Mouse (Mus musculus): ENCODE results near the gene Rnf6. TPM values are rescaled to one million over a fixed set of nuclear protein-coding genes. Genes with fewer than 3 reads are reported as not detected.

Gene Rnf6
- polyA plus RNA-seq, 1 experiment = 27.6 TPM

GRCm38 (mm10) chr5:146250369-146251075, 29.2 kb upstream of the Rnf6 start:
- H3K27ac ChIP-seq (ENCODE audit: control insufficient read depth, insufficient read depth, low read depth, low read length) = peak overlapping the region; percentile 6; the same call in 1 of the 2 replicates
- H3K4me3 ChIP-seq (ENCODE audit: control insufficient read depth, low read depth, low read length) = no peak overlapping the region
- H3K36me3 ChIP-seq (ENCODE audit: control insufficient read depth, insufficient read depth, low read length) = no peaks in the 10 kb centered on the region
- H3K4me1 ChIP-seq (ENCODE audit: control insufficient read depth, insufficient read depth, low read length) = no peaks in the 10 kb centered on the region
- TF ChIP-seq CTCF (IDR thresholded peaks at IDR 0.05; ENCODE audit: control insufficient read depth, insufficient read depth, insufficient replicate concordance, low read depth, low read length) (no peak), POLR2A (IDR thresholded peaks at IDR 0.05; ENCODE audit: control insufficient read depth, low read depth, low read length) (no peak)
- H3K27me3 ChIP-seq (ENCODE audit: control insufficient read depth, insufficient read depth, low read length) = no peaks in the 10 kb centered on the region

- H3K4me3 ChIP-seq (ENCODE audit: control insufficient read depth, low read depth, low read length) = no peak overlapping the region
- H3K27ac ChIP-seq (ENCODE audit: control insufficient read depth, insufficient read depth, low read depth, low read length) = no peak overlapping the region
- no peaks in the 10 kb centered on the region for H3K36me3 ChIP-seq (ENCODE audit: control insufficient read depth, insufficient read depth, low read length)
- TF ChIP-seq CTCF (IDR thresholded peaks at IDR 0.05; ENCODE audit: control insufficient read depth, insufficient read depth, insufficient replicate concordance, low read depth, low read length) = no peak
- TF ChIP-seq POLR2A (IDR thresholded peaks at IDR 0.05; ENCODE audit: control insufficient read depth, low read depth, low read length) = no peak
- no peaks in the 10 kb centered on the region for H3K4me1 ChIP-seq (ENCODE audit: control insufficient read depth, insufficient read depth, low read length)
- H3K27me3 ChIP-seq (ENCODE audit: control insufficient read depth, insufficient read depth, low read length) = no peaks in the 10 kb centered on the region
These were observed 27.4 kb upstream of the Rnf6 start for GRCm38 (mm10) chr5:146248746-146249145.

GRCm38 (mm10) chr5:146247709-146248108, 26.4 kb upstream of the Rnf6 start:
- H3K27ac ChIP-seq (ENCODE audit: control insufficient read depth, insufficient read depth, low read depth, low read length) = no peak overlapping the region
- H3K4me3 ChIP-seq (ENCODE audit: control insufficient read depth, low read depth, low read length) = no peak overlapping the region
- TF ChIP-seq CTCF (IDR thresholded peaks at IDR 0.05; ENCODE audit: control insufficient read depth, insufficient read depth, insufficient replicate concordance, low read depth, low read length) (no peak), POLR2A (IDR thresholded peaks at IDR 0.05; ENCODE audit: control insufficient read depth, low read depth, low read length) (no peak)
- H3K4me1 ChIP-seq (ENCODE audit: control insufficient read depth, insufficient read depth, low read length) = no peaks in the 10 kb centered on the region
- H3K27me3 ChIP-seq (ENCODE audit: control insufficient read depth, insufficient read depth, low read length) = no peaks in the 10 kb centered on the region
- no peaks in the 10 kb centered on the region for H3K36me3 ChIP-seq (ENCODE audit: control insufficient read depth, insufficient read depth, low read length)

GRCm38 (mm10) chr5:146246386-146246785, 25.0 kb upstream of the Rnf6 start:
- Histone ChIP-seq H3K27ac (ENCODE audit: control insufficient read depth, insufficient read depth, low read depth, low read length) (no peak overlapping the region), H3K27me3 (ENCODE audit: control insufficient read depth, insufficient read depth, low read length) (no peaks in the 10 kb centered on the region), H3K4me3 (ENCODE audit: control insufficient read depth, low read depth, low read length) (no peak overlapping the region), H3K4me1 (ENCODE audit: control insufficient read depth, insufficient read depth, low read length) (no peaks in the 10 kb centered on the region), H3K36me3 (ENCODE audit: control insufficient read depth, insufficient read depth, low read length) (no peaks in the 10 kb centered on the region)
- no peak for TF ChIP-seq POLR2A (IDR thresholded peaks at IDR 0.05; ENCODE audit: control insufficient read depth, low read depth, low read length)
- TF ChIP-seq CTCF (IDR thresholded peaks at IDR 0.05; ENCODE audit: control insufficient read depth, insufficient read depth, insufficient replicate concordance, low read depth, low read length) = no peak

- no peaks in the 10 kb centered on the region for H3K4me1 ChIP-seq (ENCODE audit: control insufficient read depth, insufficient read depth, low read length)
- H3K36me3 ChIP-seq (ENCODE audit: control insufficient read depth, insufficient read depth, low read length) = no peaks in the 10 kb centered on the region
- no peak overlapping the region for H3K27ac ChIP-seq (ENCODE audit: control insufficient read depth, insufficient read depth, low read depth, low read length)
These were observed 24.5 kb upstream of the Rnf6 start for GRCm38 (mm10) chr5:146245646-146246370.

GRCm38 (mm10) chr5:146245193-146245592, 23.8 kb upstream of the Rnf6 start:
- no peaks in the 10 kb centered on the region for H3K4me1 ChIP-seq (ENCODE audit: control insufficient read depth, insufficient read depth, low read length)
- H3K4me3 ChIP-seq (ENCODE audit: control insufficient read depth, low read depth, low read length) = no peak overlapping the region
- no peak for TF ChIP-seq CTCF (IDR thresholded peaks at IDR 0.05; ENCODE audit: control insufficient read depth, insufficient read depth, insufficient replicate concordance, low read depth, low read length)
- no peak for TF ChIP-seq POLR2A (IDR thresholded peaks at IDR 0.05; ENCODE audit: control insufficient read depth, low read depth, low read length)

More at GRCm38 (mm10) chr5:146245646-146246370, 24.5 kb upstream of the Rnf6 start:
- TF ChIP-seq CTCF (IDR thresholded peaks at IDR 0.05; ENCODE audit: control insufficient read depth, insufficient read depth, insufficient replicate concordance, low read depth, low read length) = no peak
- no peak for TF ChIP-seq POLR2A (IDR thresholded peaks at IDR 0.05; ENCODE audit: control insufficient read depth, low read depth, low read length)
- H3K27me3 ChIP-seq (ENCODE audit: control insufficient read depth, insufficient read depth, low read length) = no peaks in the 10 kb centered on the region
- H3K4me3 ChIP-seq (ENCODE audit: control insufficient read depth, low read depth, low read length) = no peak overlapping the region

GRCm38 (mm10) chr5:146241202-146241601, 19.8 kb upstream of the Rnf6 start:
- H3K36me3 ChIP-seq (ENCODE audit: control insufficient read depth, insufficient read depth, low read length) = no peaks in the 10 kb centered on the region
- H3K4me3 ChIP-seq (ENCODE audit: control insufficient read depth, low read depth, low read length) = no peak overlapping the region
- H3K4me1 ChIP-seq (ENCODE audit: control insufficient read depth, insufficient read depth, low read length) = no peaks in the 10 kb centered on the region; the same call in 1 of the 2 replicates
- H3K27me3 ChIP-seq (ENCODE audit: control insufficient read depth, insufficient read depth, low read length) = no peaks in the 10 kb centered on the region
- no peak overlapping the region for H3K27ac ChIP-seq (ENCODE audit: control insufficient read depth, insufficient read depth, low read depth, low read length)
- TF ChIP-seq POLR2A (IDR thresholded peaks at IDR 0.05; ENCODE audit: control insufficient read depth, low read depth, low read length) = no peak
- no peak for TF ChIP-seq CTCF (IDR thresholded peaks at IDR 0.05; ENCODE audit: control insufficient read depth, insufficient read depth, insufficient replicate concordance, low read depth, low read length)

More at GRCm38 (mm10) chr5:146245193-146245592, 23.8 kb upstream of the Rnf6 start:
- Histone ChIP-seq H3K36me3 (ENCODE audit: control insufficient read depth, insufficient read depth, low read length) (no peaks in the 10 kb centered on the region), H3K27me3 (ENCODE audit: control insufficient read depth, insufficient read depth, low read length) (no peaks in the 10 kb centered on the region), H3K27ac (ENCODE audit: control insufficient read depth, insufficient read depth, low read depth, low read length) (no peak overlapping the region)
